Mouse (Mus musculus): ENCODE measurements at regions not wholly inside any gene's neighbourhood (a gene's known extent, or its start where the extent isn't known, plus 50 kb on each side); places are given as distances from the start of the nearest gene placed in this dataset.
"Not testable (repeated sequence)": the region's sequence is repeated elsewhere in the genome, so short reads cannot be mapped to it uniquely, and the experiment has no call there.

- DNase-seq (ENCODE audit: low spot score in 2 of 2): not testable (repeated sequence)
These were observed 753.1 kb downstream of the Gm10330 start for GRCm38 (mm10) chr12:23026976-23027375.

DNA sequence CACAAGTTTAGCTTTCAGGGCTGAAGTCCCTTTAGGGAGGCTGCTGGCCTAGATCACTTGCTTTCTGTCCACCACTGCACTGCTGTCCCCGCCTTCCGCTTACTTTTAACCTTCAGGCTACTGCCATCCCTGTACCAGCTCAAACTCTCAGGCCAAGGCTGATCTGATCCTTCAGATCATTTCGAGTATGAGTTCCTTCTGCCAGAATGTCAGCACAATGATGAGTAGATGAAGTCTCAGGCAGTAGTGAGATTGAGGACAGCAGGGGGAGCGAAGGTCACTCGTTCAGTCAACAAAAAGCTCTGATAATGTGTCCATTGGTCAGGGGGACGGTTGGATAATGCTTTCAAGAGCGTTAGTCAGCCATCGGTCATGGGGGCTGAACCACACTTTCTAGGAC, 756.5 kb downstream of the Gm10330 start:
- DNase-seq (ENCODE audit: low spot score in 2 of 2): not testable (repeated sequence)

- DNase-seq (ENCODE audit: low spot score in 2 of 2): peak; percentile 7 to 21
These were observed 769.9 kb downstream of the Gm10330 start for GRCm38 (mm10) chr12:23010199-23010598.

DNA sequence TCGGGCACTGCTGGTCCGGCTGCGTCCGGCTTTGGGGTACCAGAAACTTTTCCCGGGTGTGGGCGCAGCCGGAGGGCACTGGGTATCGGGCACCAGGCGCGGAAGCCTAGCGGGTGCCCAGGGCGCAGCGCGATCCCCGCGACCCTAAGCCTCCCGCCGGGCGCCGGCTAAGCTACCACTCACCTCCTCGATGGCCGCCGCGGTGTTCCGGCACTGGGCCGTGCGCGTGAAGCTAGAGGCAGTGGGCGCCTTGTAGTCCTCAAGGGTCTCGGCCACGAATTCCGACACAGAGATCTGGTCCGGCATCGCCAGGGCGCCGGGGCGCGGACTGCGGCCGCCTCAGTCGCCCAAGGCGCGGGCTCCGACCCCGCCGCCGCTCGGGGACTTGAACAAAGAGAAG, 770.4 kb downstream of the Gm10330 start:
- not testable (repeated sequence) for DNase-seq (ENCODE audit: low spot score in 2 of 2)
